Mouse (Mus musculus): ENCODE data around the gene Vmn1r61.

Vmn1r61 gene

GRCm38 (mm10) chr7:5613195-5613594 is at the start of gene Vmn1r61:
Gene Vmn1r61, minus strand, starts transcription at chr7:5613295.
- DNase-seq, result no peak
